Mouse (Mus musculus) cortical plate, adult 2 months (tissue): ENCODE data around the gene Itga10.

ENCODE experiments used
- CTCF ChIP-seq: fragments of 200-500 bp; IDR thresholded peaks from 2 replicates; pipeline ENCODE4 v1.5.1; 2011; ENCODE audit warnings: mild to moderate bottlenecking, control low read depth, low read length; ENCODE audit not compliant: insufficient read depth; ENCODE audit errors: extremely low read depth
- POLR2A ChIP-seq: fragments of 200-500 bp; IDR thresholded peaks from 2 replicates; pipeline ENCODE4 v1.6.1; 2011; ENCODE audit warnings: mild to moderate bottlenecking, low read length, control low read depth; ENCODE audit not compliant: insufficient read depth; ENCODE audit errors: extremely low read depth

DNA sequence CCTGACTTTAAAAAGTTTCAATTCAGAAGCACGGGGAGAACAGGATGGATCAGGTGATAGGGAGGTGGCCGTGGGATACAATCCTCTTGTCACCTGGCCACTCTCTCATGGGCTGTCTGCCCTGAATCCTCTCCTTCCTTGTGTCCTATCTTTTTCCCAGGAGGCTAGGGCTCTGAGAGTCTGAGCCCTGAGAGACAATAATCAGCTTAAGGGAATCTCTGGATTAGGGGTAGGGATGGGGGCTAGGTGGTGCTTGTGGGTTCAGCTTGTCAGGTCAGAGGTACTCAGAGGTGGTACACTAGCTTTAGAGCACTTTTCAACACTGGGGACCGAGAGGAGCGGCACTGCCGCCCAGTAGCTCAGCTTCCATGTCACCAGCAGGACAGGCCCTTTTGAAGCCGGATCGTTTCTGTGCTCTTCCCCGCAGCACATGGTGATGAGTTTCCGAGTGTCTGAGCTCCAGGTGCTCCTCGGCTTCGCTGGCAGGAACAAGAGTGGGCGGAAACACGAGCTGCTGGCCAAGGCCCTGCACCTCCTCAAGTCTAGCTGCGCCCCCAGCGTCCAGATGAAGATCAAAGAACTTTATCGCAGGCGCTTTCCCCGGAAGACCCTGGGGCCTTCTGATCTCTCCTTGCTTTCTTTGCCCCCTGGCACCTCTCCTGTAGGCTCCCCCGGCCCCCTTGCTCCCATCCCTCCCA is 53.8 kb downstream of the Itga10 start:
- TF ChIP-seq CTCF (no peak), POLR2A (no peak)
